Mouse (Mus musculus) liver, embryonic 13.5 days (tissue): ENCODE measurements around the gene Gstp2. TPM values are rescaled to one million over a fixed set of nuclear protein-coding genes. Genes with fewer than 3 reads are reported as not detected.
"Not testable (repeated sequence)": the region's sequence is repeated elsewhere in the genome, so short reads cannot be mapped to it uniquely, and the experiment has no call there.

ENCODE experiments used
- ATAC-seq: fragments of 200-750 bp; cut with Nextera tagmentation; 2 replicates; pipeline ENCODE4 v1.8.0; 2017; ENCODE audit warnings: low read depth, mild to moderate bottlenecking, moderate number of reproducible peaks, moderate library complexity
- DNase-seq: peaks from one replicate; pipeline ENCODE4 v3.0.0; 2022
- H3K27ac ChIP-seq: fragments of 300-500 bp; sonication (generic); 2 replicates; pipeline ENCODE4 v1.5.1; 2015; ENCODE audit warnings: moderate library complexity, mild to moderate bottlenecking, inconsistent platforms
- H3K27me3 ChIP-seq: fragments of 300-500 bp; sonication (generic); 2 replicates; pipeline ENCODE4 v1.6.1; 2015; ENCODE audit warnings: mild to moderate bottlenecking, inconsistent platforms
- H3K36me3 ChIP-seq: fragments of 300-500 bp; sonication (generic); 2 replicates; pipeline ENCODE4 v1.6.1; 2015; ENCODE audit warnings: mild to moderate bottlenecking, inconsistent platforms
- H3K4me1 ChIP-seq: fragments of 300-500 bp; sonication (generic); replicated peaks from 2 replicates; pipeline ENCODE4 v1.6.1; 2015; ENCODE audit warnings: inconsistent platforms
- H3K4me2 ChIP-seq: fragments of 300-500 bp; sonication (generic); 2 replicates; pipeline ENCODE4 v1.6.1; 2015; ENCODE audit warnings: inconsistent platforms, mild to moderate bottlenecking, moderate library complexity
- H3K4me3 ChIP-seq: fragments of 300-500 bp; sonication (generic); replicated peaks from 2 replicates; pipeline ENCODE4 v1.5.1; 2015; ENCODE audit warnings: mild to moderate bottlenecking, inconsistent platforms
- H3K9ac ChIP-seq: fragments of 300-500 bp; sonication (generic); 2 replicates; pipeline ENCODE4 v1.6.1; 2015; ENCODE audit warnings: mild to moderate bottlenecking, inconsistent platforms
- H3K9me3 ChIP-seq: fragments of 300-500 bp; sonication (generic); replicated peaks from 2 replicates; pipeline ENCODE4 v1.6.1; 2016; ENCODE audit warnings: inconsistent platforms
- WGBS: fragments of 180-500 bp; shearing (Covaris S2); methylation state at CpG from one replicate; pipeline ENCODE4 v1.1.7; 2015; ENCODE audit not compliant: insufficient replicate concordance; 5-methylcytosine and 5-hydroxymethylcytosine counted together
- polyA plus RNA-seq: library from polyadenylated mRNA; unstranded; fragments of >200 nt; fragmentation: Nextera tagmentation; extraction: Ambion mirVana; gene quantifications from 2 replicates; pipeline ENCODE4 v1.2.1, GENCODE M21; 2015

The Gstp2 gene
- polyA plus RNA-seq, 1 experiment from 2014 or later = 11.2 TPM

DNA sequence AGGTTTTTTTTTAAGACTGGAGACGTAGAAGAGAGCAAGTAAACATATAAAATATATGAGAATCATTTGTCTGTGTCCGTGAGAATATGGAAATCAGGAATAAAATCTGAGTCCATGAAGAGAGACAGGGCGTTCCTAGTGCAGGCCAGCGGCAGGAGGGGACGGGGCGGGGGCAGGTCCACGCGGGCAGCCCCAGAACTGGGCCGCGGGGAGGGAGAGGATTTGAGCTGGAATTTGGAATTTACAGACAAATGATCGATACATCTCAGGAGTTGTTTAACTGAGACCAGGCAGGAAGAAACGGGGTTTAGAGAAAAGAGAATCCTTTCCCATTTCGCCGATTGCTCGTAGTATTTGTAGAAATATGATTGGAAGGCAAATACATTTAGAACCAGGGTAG, 24.5 kb upstream of the Gstp2 start:
- H3K36me3 ChIP-seq = no peaks in the 10 kb centered on the region
- H3K9ac ChIP-seq = no peak overlapping the region
- peaks cover 34% of the 10 kb centered on the region for H3K4me1 ChIP-seq
- ATAC-seq (0 out of 2 replicates have a peak, but pooled peaks have one; percentile 40), DNase-seq (no peak)
- H3K4me3 ChIP-seq = no peak overlapping the region
- no peaks in the 10 kb centered on the region for H3K9me3 ChIP-seq
- no peaks in the 10 kb centered on the region; the same call in 1 of the 2 replicates for H3K27me3 ChIP-seq
- H3K27ac ChIP-seq = peak overlapping the region; percentile 48
- 57% methylated on average over 15 of the region's 15 CpGs for WGBS
- H3K4me2 ChIP-seq = no peak overlapping the region

DNA sequence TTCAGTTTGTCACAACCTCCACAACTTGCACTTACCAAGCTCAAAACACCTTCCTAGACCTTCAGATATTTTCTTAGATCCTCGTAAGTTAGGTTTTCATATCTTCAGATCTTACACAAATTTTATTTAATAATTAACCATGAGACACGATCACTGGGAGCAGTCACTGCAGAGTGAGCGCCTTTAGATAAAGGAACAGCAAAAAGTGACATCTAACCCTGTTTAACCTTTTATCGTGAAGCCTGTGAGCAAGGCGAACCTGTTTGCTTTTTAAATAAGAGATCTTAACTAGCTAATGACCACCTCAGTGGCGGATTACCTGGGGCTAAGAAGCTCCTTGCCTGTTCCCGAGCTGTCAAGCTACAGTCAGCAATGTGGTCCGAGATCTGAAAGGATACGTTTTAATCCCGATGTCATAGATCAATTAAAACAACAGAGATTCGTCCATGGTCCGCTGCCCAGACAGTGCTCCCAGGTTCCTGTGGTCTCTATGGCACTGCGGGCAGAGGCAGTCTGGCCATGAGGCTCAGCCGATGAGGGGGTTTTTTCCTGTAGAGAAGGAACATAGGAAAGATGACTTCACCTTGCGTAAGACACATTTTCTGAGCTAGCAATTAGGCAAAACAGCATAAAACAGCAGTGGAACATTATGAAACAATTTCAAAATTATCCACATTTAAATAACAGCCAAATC, 23.0 kb upstream of the Gstp2 start:
- Histone ChIP-seq H3K9ac (no peak overlapping the region), H3K9me3 (no peaks in the 10 kb centered on the region), H3K36me3 (no peaks in the 10 kb centered on the region), H3K27ac (peak overlapping the region; percentile 75), H3K4me2 (no peak overlapping the region), H3K27me3 (no peaks in the 10 kb centered on the region; the same call in 1 of the 2 replicates), H3K4me3 (no peak overlapping the region), H3K4me1 (peaks cover 35% of the 10 kb centered on the region)
- DNase-seq (no peak), ATAC-seq (no peak)
- 62% methylated on average over 15 of the region's 15 CpGs for WGBS

DNA sequence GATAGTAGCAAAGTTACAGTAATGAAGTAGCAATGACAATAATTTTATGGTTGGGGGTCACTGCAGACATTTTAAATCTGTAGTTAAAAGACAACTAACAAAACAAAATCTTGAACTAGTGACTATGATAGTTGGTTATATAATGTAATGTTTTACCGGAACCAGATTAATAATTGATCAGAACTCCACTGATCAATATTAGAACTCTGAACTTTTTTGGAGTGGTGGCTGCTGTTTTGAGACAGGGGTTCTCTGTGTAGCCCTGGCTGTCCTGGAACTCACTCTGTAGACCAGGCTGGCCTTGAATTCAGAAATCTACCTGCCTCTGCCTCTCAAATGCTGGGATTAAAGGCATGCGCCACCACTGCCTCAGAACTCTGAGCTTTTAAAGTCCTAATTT, 22.4 kb upstream of the Gstp2 start:
- Histone ChIP-seq H3K4me1 (peaks cover 35% of the 10 kb centered on the region), H3K27ac (peak overlapping the region; percentile 75)
- not testable (repeated sequence) for H3K4me3 ChIP-seq, ATAC-seq, H3K4me2 ChIP-seq, H3K9ac ChIP-seq, H3K36me3 ChIP-seq, H3K9me3 ChIP-seq, H3K27me3 ChIP-seq, DNase-seq
- WGBS = 73% methylated on average over 2 of the region's 2 CpGs

DNA sequence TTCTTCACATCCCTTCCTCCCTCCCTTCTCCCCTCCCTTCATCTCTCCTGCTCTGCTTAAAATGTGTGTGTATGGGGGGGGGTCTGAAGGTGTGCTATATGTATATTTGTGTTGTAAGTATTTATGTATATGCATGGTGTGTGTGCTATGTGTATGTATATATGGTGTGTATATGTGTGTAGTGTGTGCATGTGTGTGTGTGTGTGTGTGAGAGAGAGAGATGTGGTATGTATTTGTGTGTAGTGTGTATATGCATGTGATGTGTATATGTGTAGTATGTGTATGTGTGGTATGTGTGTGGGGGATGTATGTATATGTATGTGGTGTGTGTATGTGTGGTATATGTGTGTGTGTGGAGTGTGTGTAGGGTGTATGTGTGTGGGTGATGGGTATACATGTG, 21.1 kb upstream of the Gstp2 start:
- H3K4me3 ChIP-seq = no peak overlapping the region
- no peak; the same call in 1 of the 2 replicates for ATAC-seq
- no peak for DNase-seq
- no peaks in the 10 kb centered on the region; the same call in 1 of the 2 replicates for H3K27me3 ChIP-seq
- H3K36me3 ChIP-seq = no peaks in the 10 kb centered on the region
- H3K9ac ChIP-seq = no peak overlapping the region
- H3K4me1 ChIP-seq = peaks cover 31% of the 10 kb centered on the region
- no peak overlapping the region for H3K27ac ChIP-seq
- no peak overlapping the region for H3K4me2 ChIP-seq
- H3K9me3 ChIP-seq = no peaks in the 10 kb centered on the region

DNA sequence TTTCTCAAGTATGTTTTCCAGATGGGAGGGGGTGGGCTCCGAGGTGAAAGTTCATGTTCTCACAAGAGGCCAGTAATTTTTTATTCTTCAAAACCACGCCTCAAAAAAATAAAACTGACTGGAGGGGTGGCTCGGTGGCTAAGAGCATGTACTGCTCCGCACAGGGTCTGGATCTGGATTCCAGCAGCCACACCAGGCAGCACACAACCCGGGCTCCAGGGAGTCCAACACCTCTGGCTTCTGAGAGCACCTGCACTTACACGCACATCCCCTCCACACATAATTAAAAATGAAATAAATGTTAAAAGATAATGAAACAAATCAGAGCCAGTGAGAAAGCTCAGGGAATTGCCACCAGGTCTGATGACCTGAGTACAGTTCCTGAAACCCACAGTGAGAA, 20.5 kb upstream of the Gstp2 start:
- no peak overlapping the region for H3K4me2 ChIP-seq
- no peaks in the 10 kb centered on the region for H3K36me3 ChIP-seq
- H3K9ac ChIP-seq = no peak overlapping the region
- no peaks in the 10 kb centered on the region; the same call in 1 of the 2 replicates for H3K27me3 ChIP-seq
- no peaks in the 10 kb centered on the region for H3K9me3 ChIP-seq
- WGBS = 55% methylated on average over 6 of the region's 6 CpGs
- peaks cover 29% of the 10 kb centered on the region for H3K4me1 ChIP-seq
- no peak overlapping the region for H3K4me3 ChIP-seq
- DNase-seq (no peak), ATAC-seq (no peak)
- no peak overlapping the region for H3K27ac ChIP-seq

DNA sequence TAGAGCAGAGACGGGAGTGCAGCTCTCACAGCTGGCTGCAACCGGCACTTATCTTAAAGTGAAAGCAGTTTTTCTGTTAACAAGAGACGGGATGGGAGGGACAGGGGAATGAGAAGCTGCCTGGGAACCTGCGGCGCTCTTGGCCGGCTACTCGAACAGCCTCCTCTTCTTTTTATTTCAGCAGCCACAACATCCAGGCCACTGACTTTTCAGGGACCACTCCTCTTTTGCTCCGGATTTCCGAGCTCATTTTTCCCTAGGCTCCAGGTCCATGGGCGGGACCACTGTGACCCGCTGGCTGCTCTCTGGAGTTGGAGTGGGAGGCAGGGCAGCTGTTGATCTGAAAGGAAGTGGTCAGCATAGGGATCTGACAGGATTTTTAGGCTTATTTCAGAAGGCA, 18.7 kb upstream of the Gstp2 start:
- not testable (repeated sequence) for H3K4me3 ChIP-seq, H3K9me3 ChIP-seq, H3K36me3 ChIP-seq, DNase-seq, H3K27me3 ChIP-seq, H3K27ac ChIP-seq, ATAC-seq, H3K9ac ChIP-seq
- H3K4me1 ChIP-seq = peaks cover 37% of the 10 kb centered on the region
- peak overlapping the region; percentile 40 for H3K4me2 ChIP-seq
- 25% methylated on average over 6 of the region's 11 CpGs for WGBS

DNA sequence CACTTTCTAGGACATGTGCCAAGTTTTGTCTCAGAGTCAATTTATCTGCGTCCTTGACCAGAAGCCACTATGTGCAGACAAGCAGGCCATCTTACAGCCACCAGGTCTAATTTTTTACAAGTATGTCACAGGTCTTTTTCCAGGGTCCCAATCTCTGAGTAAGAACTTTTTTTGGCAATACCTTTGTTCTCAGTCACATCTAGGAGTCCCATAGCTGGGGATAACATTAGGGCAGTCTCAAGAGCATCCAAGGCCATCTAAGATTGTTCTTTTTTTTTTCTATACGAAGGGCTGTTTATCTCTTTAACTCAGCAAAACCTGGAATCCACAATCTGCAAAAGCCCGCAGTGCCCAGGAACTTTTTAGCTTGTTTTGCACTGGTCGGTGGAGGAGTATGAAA, 17.5 kb upstream of the Gstp2 start:
- Histone ChIP-seq H3K27ac (peak overlapping the region; percentile 63), H3K4me1 (peaks cover 49% of the 10 kb centered on the region)
- 30% methylated on average over 4 of the region's 4 CpGs for WGBS
- H3K4me2 ChIP-seq, H3K9ac ChIP-seq, DNase-seq, H3K27me3 ChIP-seq, H3K9me3 ChIP-seq, H3K4me3 ChIP-seq, H3K36me3 ChIP-seq, ATAC-seq: not testable (repeated sequence)

DNA sequence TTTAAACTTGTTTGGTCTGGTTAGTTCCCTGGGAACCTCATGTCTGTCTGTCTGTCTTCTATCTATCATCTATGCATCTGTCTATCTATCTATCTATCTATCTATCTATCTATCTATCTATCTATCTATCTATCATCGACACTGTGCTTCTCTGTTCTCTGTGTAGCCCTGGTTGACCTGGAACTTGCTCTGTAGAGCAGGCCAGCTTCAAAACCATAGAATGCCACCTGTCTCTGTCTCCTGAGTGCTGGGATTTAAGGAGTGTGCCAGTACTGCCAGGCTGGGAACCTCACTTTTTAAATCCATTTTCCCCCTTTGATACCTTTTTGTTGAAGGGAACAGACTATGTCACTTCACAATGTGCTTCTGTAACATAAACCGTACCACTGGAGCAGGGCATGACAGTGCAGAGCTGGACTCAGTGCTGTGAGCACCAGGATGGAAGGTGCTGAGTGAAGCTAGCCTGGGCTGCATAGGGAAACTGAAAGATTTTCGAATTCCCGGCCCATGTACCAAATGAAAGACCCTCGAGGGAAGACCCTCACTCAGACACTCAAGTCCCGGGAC, 15.2 kb upstream of the Gstp2 start:
- Histone ChIP-seq H3K27me3 (no peaks in the 10 kb centered on the region), H3K36me3 (no peaks in the 10 kb centered on the region), H3K4me3 (no peak overlapping the region), H3K4me2 (no peak overlapping the region), H3K9ac (no peak overlapping the region), H3K4me1 (peaks cover 55% of the 10 kb centered on the region), H3K27ac (peak overlapping the region; percentile 14), H3K9me3 (no peaks in the 10 kb centered on the region)
- ATAC-seq (no peak), DNase-seq (no peak)
- 68% methylated on average over 6 of the region's 6 CpGs for WGBS

DNA sequence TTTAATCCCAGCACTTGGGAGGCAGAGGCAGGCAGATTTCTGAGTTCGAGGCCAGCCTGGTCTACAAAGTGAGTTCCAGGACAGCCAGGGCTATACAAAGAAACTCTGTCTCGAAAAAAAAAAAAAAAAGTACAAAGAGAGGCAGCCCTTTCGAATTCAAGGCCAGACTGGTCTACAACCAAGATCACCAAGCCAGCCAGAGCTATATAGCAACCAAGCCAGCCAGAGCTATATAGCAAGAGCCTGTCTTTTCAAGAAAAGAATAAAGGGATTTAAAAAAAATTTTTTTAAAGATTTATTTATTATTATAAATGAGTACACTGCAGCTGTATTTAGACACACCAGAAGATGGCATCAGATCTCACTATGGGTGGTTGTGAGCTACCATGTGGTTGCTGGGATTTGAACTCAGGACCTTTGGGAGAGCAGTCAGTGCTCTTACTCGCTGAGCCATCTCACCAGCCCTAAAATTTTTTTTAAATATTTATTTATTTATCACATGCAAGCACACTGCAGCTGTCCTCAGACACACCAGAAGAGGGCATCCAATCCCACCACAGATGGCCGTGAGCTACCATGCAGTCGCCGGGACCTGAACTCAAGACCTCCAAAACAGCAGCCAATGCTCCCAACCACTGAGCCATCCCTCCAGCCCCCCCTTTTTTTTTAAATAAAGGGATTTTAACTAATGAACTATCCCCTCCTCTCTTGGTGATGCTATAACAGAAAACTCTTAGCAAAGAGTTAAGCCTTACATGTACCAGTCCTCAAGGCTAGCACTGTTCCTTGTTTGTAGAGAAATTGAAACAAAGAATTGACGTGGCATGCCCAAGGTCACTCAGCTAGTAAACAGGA, 14.4 kb upstream of the Gstp2 start:
- Histone ChIP-seq H3K27ac (peak overlapping the region; percentile 84), H3K4me2 (peak overlapping the region; percentile 68; the same call in 1 of the 2 replicates), H3K4me1 (peaks cover 62% of the 10 kb centered on the region)
- ATAC-seq, H3K9ac ChIP-seq, H3K27me3 ChIP-seq, H3K4me3 ChIP-seq, H3K36me3 ChIP-seq, DNase-seq, H3K9me3 ChIP-seq: not testable (repeated sequence)
- WGBS = 80% methylated on average over 8 of the region's 8 CpGs

DNA sequence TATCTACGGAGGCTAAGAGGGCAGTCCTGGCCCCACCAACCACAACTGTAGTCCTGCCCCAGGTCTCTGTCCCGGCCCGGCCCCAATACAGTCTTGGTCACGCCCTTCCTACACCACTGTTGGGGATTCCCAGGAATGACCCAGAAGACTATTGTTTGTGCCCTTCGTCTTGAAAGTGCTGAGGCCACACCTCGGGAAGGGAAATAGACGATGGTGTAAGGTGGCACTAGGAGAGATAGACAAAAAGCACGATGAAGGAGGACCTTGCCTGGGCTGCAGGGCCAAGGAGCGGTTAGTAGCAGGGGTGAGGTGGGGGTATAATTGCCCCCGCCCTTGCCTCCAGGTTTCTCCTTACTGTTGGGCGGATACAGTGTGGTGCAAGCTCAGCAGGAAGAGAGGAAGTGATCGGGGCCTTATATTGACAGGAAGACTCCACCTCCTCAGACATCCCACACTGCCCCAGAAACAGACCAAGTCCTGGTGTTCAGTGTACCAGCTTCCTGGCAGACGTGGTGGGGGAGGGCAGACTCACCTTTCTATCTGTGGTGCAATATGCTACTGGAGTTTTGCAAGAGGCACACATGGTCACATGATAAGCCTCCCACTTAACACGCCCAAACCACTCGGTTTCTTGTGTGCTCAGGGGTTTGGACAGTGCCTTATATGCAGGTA, 13.4 kb upstream of the Gstp2 start, which contains the start of gene Gstp3:
Gene Gstp3 (minus strand): TSS at position 501 of the 672 bp plus-strand sequence.
- H3K4me2 ChIP-seq = peak within 1 kb of the TSS; percentile 68
- no peaks in the 10 kb centered on the region for H3K36me3 ChIP-seq
- WGBS = 15% methylated on average over 15 of the region's 15 CpGs
- peak; percentile 92 for ATAC-seq
- DNase-seq = peak; percentile 72
- H3K4me3 ChIP-seq = peak within 1 kb of the TSS; percentile 44
- H3K27ac ChIP-seq = peak within 1 kb of the TSS; percentile 84
- H3K4me1 ChIP-seq = peaks cover 63% of the 10 kb centered on the region
- no peaks in the 10 kb centered on the region for H3K27me3 ChIP-seq
- H3K9ac ChIP-seq = peak within 1 kb of the TSS; percentile 60
- no peaks in the 10 kb centered on the region for H3K9me3 ChIP-seq

DNA sequence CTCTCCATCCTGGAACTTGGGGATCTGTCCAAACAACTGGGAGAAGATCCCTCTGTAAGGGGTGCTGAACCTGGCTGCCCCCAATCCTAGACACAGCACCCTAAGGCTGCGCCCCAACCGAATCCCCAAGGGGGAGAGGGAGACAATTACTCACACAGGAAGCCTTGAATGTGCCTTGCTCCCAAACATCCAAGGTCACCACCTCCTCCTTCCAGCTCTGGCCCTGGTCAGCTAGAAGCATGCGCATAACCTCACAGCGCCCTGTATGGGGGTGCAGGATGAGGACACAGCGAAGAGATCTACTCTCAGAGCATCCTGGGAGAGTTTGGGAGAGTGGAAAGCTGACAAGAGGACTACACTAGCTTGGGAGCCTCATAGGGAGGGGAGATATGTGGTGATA, 12.8 kb upstream of the Gstp2 start:
- WGBS = 82% methylated on average over 5 of the region's 5 CpGs
- ATAC-seq = no peak
- no peaks in the 10 kb centered on the region for H3K36me3 ChIP-seq
- peak overlapping the region; percentile 68 for H3K4me2 ChIP-seq
- H3K9ac ChIP-seq = peak overlapping the region; percentile 60
- DNase-seq = no peak
- H3K4me1 ChIP-seq = peaks cover 61% of the 10 kb centered on the region
- no peaks in the 10 kb centered on the region for H3K27me3 ChIP-seq
- peak overlapping the region; percentile 44 for H3K4me3 ChIP-seq
- peak overlapping the region; percentile 84 for H3K27ac ChIP-seq
- no peaks in the 10 kb centered on the region for H3K9me3 ChIP-seq
